Mouse (Mus musculus): ENCODE measurements around the gene Oxgr1.

Oxgr1 gene

GRCm38 (mm10) chr14:119980698-119981235, 61.5 kb downstream of the Oxgr1 start:
- DNase-seq (ENCODE audit: low spot score), result no peak

Data from T-cell, adult 2 months (primary cell).